Mouse (Mus musculus) adipocyte (in vitro differentiated cells): Measurements from ENCODE around the gene Rpf1.
A peak's percentile ranks its signal among the peaks of the same experiment; 100 is the strongest.

ENCODE experiments used
- DNase-seq: peaks from one replicate; pipeline ENCODE4 v3.0.0-alpha.2; 2016; ENCODE audit warnings: low spot score

Gene Rpf1

DNA sequence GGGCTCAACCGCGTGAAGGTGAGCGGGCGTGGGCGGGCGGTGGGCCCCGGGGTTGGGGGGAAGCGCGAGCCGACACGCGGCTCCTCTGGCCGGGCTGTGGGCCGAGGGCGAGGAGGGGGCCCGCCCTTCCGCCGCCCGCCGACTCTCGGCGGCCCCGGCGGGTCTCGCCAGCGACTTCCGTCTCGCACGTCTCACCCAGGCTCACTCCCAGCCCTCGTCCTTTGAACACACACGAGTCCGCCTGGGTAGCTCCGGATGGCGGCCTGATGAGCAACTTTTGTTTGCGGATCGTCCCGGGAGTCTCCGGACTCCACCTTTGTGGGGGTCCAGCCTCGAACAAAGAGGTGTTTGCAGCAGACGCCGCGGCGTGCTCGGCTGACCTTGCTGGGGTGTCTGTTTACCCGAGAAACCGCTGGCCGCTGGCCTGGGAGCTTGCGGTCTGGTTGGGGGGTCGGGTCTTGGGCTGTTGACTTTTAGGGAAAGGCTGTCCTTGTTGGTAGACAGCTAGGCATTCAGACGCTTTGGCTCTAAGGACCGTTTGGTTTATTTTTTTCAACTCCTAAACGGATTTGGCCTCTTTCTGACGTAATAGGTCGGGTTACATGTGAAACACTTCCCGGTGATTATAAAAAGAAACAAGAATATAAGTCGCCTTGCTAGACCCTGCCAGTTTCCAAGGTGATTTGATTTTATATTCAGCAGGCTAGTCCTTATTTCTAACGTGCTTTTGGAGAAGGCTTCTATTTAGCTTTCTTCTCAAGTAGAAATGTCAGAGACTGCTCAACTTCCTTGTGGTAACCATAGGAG is 21.0 kb downstream of the Rpf1 start:
- DNase-seq, result peak; percentile 77

DNA sequence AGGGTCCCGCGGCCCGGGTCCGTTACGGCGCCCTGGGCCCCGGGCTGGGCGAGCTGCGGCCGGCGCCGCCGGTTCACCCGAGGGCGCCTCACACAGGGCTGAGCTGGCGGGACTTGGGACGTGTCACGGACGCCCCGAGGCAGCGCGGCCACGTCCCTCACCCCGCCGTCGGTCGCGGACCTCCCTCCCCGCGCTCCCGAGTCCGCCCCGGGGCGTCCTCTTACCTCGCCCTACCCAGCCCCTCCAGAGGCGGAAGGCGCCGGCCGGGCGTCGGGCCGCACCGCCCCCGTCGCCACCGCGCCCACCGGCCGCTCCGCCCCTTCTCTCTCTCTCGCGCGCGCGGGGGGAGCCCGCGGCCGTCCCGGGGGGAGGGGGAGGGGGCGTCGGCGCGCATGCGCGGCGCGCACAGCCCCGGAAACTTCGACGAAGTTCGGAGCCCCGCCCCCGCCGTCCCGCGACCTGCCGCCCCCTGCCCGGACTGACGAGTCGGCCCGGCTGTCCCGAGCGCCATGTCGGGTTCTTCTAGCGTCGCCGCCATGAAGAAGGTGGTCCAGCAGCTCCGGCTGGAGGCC is 21.7 kb downstream of the Rpf1 start, which contains the start of the genes Spata1 and Gng5:
Gene Spata1, minus strand, starts transcription at position 323 of the 572 bp plus-strand sequence.
Gene Gng5, plus strand, starts transcription at position 377 of the 572 bp plus-strand sequence.
- DNase-seq, result peak; percentile 91

DNA sequence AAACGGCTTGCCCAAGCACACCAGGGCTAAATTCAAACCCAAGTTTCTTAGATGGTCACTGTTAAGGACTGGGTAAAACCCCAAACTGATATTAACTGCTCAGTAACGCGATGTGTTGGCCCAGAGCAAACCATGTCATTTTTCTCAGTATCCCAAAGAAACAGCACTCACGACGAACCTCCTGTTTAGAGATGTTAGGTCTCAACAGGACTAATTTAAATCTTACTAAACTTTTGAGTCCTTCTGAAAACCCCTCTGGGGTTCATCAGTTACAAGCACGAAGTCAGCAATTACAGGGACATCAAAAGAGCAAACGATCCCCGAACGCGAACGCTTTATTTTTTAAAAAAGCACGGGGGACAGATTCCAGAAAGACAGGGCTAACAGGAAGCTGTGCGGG is 22.2 kb downstream of the Rpf1 start:
- peak; percentile 52 for DNase-seq

DNA sequence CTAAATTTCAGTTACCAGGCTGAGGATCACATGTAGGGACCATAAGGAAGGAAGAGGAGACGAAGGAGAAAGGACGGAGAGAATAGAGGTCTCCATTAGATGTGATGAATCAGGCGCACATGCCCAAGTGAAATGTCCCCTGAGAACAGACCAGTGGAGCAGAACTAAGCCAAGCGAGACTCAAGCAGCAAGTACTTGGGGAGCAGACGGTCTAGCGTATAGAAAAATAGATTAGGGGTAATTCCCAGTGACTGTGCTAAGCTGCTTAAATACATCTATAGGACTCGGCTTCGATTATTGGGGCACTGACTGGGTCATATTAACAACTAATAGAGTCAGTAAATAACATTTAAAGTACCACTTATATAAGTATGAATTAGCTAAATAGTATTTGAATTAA is 26.3 kb downstream of the Rpf1 start:
- DNase-seq, result no peak

DNA sequence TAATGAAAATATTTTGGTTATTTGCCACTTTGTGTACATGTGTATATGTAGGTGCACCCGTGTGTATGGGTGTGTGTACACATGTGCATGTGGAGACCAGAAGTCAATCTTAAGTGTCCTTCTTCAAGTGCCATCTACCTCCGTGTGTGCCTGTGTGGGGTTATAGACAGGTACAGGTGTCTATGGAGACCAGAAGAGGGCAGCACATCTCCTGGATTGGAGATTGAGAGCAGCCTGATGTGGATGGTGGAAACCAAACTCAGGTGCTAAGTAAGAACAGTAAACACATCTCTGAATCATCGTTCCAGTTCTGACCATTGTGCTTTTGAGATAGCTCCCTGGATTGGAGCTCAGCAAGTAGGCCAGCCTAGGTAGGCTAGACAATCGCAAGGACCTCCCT is 34.8 kb downstream of the Rpf1 start:
- DNase-seq, result no peak

DNA sequence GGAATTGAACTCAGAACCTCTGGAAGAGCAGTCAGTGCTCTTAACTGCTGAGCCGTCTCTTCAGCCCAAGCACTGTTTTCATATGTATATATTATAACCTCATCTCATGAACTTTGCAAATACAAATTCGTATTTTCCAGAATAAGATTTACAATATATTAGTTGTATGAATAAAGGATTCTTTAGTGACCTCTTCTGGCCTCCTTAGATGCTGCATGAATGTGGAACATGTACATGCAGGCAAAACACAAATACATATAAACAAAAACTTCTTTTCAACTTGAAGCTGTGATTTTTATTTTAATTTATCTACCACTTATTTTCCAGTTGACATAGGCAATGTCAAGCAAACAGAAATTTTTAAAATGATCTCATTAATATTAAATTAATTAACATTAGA is 39.2 kb downstream of the Rpf1 start:
- no peak for DNase-seq

DNA sequence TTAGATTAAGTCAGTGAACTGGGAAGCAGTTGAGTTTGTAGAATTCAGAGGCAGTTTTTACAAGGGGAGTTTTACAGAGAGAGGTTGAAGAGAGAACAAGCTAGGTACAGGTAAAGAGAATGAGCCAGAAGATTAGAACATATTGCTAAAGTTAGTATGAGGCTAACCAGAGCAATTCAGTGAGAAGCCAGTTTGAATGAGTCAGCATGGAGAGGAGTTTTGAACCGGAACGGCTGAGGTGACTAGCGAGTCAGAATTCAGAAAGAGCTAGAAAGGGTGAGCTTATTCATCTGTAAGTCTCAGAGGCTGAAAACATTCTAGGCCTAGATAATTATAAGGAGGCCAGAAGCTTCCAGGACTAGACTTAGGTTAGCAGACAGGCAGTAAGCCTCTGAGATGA is 46.8 kb downstream of the Rpf1 start:
- no peak for DNase-seq

DNA sequence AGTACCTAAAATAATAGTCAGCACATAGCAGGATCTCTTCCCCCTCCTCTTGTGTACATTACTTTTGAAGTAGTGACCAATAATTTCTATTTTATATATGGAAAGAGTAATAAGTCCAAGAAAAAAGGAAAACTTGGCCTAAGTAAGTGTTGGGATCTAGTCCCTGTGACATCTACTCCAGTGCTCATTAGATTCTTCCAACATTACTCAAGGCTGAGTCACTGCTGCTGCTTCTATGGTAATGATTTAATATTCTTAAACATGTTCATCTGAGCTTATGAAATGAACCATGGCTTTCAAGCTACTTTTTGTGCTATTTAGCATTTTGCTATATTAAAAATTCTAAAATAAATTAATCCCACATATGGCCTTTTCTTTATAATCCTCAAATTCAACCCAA is 47.5 kb downstream of the Rpf1 start:
- DNase-seq, result peak; percentile 32

DNA sequence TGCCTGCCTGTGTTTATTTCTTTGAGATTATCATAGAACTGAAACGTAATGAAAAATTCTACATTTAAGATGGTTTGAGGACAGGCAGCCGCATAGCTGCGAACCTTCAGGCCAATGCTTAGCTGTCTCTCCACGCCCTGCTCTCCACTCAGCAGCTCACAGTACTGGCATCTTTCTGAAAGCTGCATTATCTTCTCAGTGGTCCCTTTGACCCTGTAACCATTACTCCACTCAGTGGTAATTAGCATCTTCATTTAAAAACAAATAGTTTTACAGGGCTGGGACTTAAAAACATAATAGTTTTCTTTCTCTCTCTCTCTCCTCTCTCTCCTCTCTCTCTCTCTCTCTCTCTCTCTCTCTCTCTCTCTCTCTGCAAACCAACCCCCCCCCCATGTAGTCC is 48.6 kb downstream of the Rpf1 start:
- DNase-seq, result no peak

DNA sequence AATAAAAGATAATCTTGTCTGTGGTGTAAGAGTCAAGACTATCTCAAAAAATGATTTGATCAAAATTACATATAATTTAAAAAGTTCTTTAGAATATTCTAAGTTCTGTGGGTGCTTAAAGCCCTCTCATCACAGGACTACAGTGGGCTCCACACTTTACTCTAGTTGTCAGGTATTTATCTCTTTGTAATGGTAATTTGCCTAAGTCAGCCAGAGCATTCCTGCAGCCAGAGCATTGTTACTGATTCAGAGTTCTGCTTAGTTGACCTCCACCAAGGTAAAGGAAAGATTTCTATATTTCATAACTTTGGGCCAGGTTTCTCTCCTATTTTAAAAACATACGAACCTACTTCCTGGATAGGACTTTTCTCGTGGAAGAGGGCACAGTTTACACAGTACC is 52.0 kb downstream of the Rpf1 start:
- no peak for DNase-seq

DNA sequence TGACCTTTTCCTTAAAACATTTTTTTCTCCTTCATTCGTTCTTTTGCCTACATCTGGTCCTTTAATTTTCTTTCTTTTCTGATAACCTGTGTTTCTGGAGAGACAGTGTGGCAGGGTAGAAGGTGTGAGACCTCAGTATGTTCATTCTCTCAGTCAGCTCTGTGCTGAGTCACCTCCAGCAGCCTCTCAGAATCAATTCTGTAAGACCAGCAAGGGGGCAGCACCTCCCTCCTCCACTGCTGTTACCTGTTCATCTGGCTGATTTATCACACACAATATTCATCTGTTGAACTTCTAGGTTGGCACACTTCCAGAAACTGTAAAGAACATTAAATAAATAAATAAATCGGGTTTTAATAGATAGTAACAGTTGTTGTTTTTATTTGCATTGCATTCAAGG is 58.3 kb downstream of the Rpf1 start:
- DNase-seq, result no peak
